Mouse (Mus musculus): ENCODE data around the gene Sec23b. TPM values are rescaled to one million over a fixed set of nuclear protein-coding genes. Genes with fewer than 3 reads are reported as not detected.

Sec23b gene
- polyA plus RNA-seq, 1 experiment = 0.43 TPM

GRCm38 (mm10) chr2:144593951-144594651 is 38.1 kb downstream of the Sec23b start, which contains the start of gene Smim26:
TSS of gene Smim26 (plus strand) at chr2:144594054.
- Histone ChIP-seq H3K27me3 (ENCODE audit: control insufficient read depth) (no peaks in the 10 kb centered on the region), H3K4me1 (ENCODE audit: control insufficient read depth) (peaks cover 15% of the 10 kb centered on the region), H3K9me3 (ENCODE audit: control insufficient read depth, low read length) (no peaks in the 10 kb centered on the region), H3K4me3 (replicated peaks) (peak within 1 kb of the TSS; percentile 73), H3K36me3 (ENCODE audit: control insufficient read depth) (peaks cover 17% of the 10 kb centered on the region)
- TF ChIP-seq GATA1 (IDR thresholded peaks at IDR 0.05; ENCODE audit: low read length) = no peak
- TF ChIP-seq TAL1 (IDR thresholded peaks at IDR 0.05; ENCODE audit: low read length) = no peak

DNA sequence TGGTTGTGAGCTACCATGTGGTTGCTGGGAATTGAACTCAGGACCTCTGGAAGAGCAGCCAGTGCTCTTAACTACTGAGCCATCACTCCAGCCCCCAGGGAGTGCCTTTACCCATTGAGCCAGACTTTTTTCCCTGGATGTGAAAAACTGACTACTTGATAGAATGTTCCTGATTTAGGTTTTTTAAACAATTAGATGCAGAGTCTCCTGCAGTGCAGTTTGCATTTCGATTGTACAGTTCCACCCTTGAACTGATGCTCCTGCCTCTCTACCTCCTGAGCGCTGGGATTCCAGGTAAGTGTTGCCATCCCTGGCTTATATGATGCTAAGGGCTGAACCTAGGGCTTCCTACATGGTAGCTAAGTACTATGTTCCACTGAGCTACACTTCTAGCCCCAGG is 42.0 kb downstream of the Sec23b start:
- Histone ChIP-seq H3K4me3 (replicated peaks) (no peak overlapping the region), H3K27me3 (ENCODE audit: control insufficient read depth) (no peaks in the 10 kb centered on the region), H3K9me3 (ENCODE audit: control insufficient read depth, low read length) (no peaks in the 10 kb centered on the region), H3K36me3 (ENCODE audit: control insufficient read depth) (no peaks in the 10 kb centered on the region), H3K4me1 (ENCODE audit: control insufficient read depth) (peaks cover 31% of the 10 kb centered on the region)
- no peak for TF ChIP-seq TAL1 (IDR thresholded peaks at IDR 0.05; ENCODE audit: low read length)
- TF ChIP-seq GATA1 (IDR thresholded peaks at IDR 0.05; ENCODE audit: low read length) = no peak

GRCm38 (mm10) chr2:144599831-144600687 is 44.0 kb downstream of the Sec23b start, which contains the start of gene Dtd1:
TSS of gene Dtd1 (plus strand) at chr2:144599897.
- TF ChIP-seq GATA1 (IDR thresholded peaks at IDR 0.05; ENCODE audit: low read length) = no peak
- TF ChIP-seq TAL1 (IDR thresholded peaks at IDR 0.05; ENCODE audit: low read length) = no peak
- Histone ChIP-seq H3K36me3 (ENCODE audit: control insufficient read depth) (no peaks in the 10 kb centered on the region; the same call in 1 of the 2 replicates), H3K4me1 (ENCODE audit: control insufficient read depth) (peaks cover 16% of the 10 kb centered on the region), H3K4me3 (replicated peaks) (peak within 1 kb of the TSS; percentile 75), H3K27me3 (ENCODE audit: control insufficient read depth) (no peaks in the 10 kb centered on the region), H3K9me3 (ENCODE audit: control insufficient read depth, low read length) (no peaks in the 10 kb centered on the region)

DNA sequence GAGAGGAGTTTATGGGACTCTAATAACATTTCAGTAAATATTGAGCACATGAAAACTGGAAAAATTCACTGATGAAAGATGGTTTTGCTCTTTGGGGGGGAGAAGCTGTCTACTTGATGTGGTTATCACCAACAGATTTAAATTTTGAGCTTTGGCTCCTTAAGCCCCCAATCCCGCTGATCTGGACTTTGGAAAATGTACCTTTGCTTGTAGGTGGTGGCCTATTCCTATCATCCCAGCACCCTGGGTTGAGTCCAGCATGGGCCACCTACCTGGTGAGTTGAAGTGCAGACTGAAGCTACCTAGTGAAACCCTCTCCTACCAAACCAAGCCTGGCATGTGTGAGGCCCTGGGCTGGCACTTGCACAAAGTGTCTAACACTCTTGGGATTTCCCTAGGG is 45.5 kb downstream of the Sec23b start:
- no peaks in the 10 kb centered on the region for H3K9me3 ChIP-seq (ENCODE audit: control insufficient read depth, low read length)
- H3K4me1 ChIP-seq (ENCODE audit: control insufficient read depth) = peaks cover 16% of the 10 kb centered on the region
- H3K36me3 ChIP-seq (ENCODE audit: control insufficient read depth) = no peaks in the 10 kb centered on the region; the same call in 1 of the 2 replicates
- no peaks in the 10 kb centered on the region for H3K27me3 ChIP-seq (ENCODE audit: control insufficient read depth)
- no peak overlapping the region for H3K4me3 ChIP-seq (replicated peaks)
- TF ChIP-seq GATA1 (IDR thresholded peaks at IDR 0.05; ENCODE audit: low read length) (no peak), TAL1 (IDR thresholded peaks at IDR 0.05; ENCODE audit: low read length) (no peak)

DNA sequence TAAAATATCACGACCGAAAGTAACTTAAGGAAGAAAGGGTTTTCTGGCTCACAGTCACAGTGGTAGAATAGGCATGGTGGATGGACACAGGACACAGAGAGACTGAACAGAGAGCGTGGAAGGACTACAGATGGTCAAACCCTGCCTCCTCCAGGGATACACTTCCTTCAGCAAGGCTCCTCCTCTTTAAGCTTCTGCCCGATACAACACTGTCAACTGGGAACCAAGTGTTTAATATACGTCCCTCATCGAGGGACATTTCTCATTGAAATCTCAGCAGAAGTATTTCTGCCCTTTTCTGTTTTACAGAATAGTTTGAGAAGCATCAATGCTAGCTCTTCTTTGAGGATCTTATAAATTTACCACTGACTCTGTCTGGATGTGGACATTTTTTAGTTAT is 57.9 kb downstream of the Sec23b start:
- Histone ChIP-seq H3K36me3 (ENCODE audit: control insufficient read depth) (no peaks in the 10 kb centered on the region), H3K9me3 (ENCODE audit: control insufficient read depth, low read length) (no peaks in the 10 kb centered on the region), H3K27me3 (ENCODE audit: control insufficient read depth) (no peaks in the 10 kb centered on the region), H3K4me1 (ENCODE audit: control insufficient read depth) (peaks cover 6% of the 10 kb centered on the region), H3K4me3 (replicated peaks) (no peak overlapping the region)
- TF ChIP-seq GATA1 (IDR thresholded peaks at IDR 0.05; ENCODE audit: low read length) (no peak), TAL1 (IDR thresholded peaks at IDR 0.05; ENCODE audit: low read length) (no peak)

DNA sequence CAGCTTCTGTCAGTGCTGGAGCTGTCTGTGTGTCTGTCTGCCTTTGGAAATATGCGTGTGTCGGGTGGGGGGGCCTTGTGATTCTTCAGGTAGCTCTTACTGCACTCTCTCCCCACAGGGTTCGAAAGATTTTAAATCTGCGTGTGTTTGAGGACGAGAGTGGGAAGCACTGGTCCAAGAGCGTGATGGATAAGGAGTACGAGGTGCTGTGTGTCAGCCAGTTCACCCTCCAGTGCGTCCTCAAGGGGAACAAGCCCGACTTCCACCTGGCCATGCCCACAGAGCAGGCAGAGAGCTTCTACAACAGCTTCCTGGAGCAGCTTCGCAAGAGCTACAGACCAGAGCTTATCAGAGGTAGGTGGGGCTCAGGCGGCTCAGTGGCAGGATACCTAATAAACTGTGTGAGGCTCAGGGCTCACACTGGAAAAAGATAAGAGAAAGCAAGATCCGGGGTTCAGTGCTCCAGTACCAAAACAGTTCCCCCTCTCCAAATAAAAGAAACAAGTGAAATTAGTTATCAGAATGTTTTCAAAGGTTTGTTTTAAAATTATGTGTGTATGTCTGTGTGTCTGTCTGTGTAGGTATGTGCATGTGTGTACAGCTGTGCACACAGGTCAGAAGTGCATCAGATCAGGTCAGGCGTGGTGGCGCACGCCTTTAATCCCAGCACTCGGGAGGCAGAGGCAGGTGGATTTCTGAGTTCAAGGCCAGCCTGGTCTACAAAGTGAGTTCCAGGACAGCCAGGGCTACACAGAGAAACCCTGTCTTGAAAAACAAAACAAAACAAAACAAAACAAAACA is 61.2 kb downstream of the Sec23b start:
- TF ChIP-seq TAL1 (IDR thresholded peaks at IDR 0.05; ENCODE audit: low read length) = no peak
- Histone ChIP-seq H3K9me3 (ENCODE audit: control insufficient read depth, low read length) (no peaks in the 10 kb centered on the region), H3K4me3 (replicated peaks) (no peak overlapping the region), H3K27me3 (ENCODE audit: control insufficient read depth) (no peaks in the 10 kb centered on the region), H3K4me1 (ENCODE audit: control insufficient read depth) (peaks cover 6% of the 10 kb centered on the region), H3K36me3 (ENCODE audit: control insufficient read depth) (no peaks in the 10 kb centered on the region)

DNA sequence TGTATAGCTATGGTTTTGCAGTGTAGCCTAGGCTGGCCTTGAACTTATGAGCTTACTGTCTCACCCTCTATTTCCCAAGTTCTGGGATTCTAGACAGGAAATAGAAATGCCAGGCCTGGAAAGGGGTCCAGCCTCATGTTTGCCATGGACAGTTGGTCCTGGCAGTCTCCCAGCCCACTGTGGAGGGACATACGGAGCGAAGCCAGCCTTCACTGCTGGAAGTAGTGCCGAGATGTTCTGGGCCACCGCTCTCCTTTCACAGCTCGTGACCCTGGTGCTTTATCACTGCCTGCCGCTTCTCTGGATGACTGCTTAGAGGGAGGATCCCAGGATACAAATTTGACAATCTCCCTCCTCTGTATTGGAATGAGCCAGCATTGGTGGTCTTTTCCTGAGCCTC is 65.5 kb downstream of the Sec23b start:
- TF ChIP-seq TAL1 (IDR thresholded peaks at IDR 0.05; ENCODE audit: low read length) (no peak), GATA1 (IDR thresholded peaks at IDR 0.05; ENCODE audit: low read length) (no peak)
- H3K4me3 ChIP-seq (replicated peaks) = no peak overlapping the region
- no peaks in the 10 kb centered on the region for H3K27me3 ChIP-seq (ENCODE audit: control insufficient read depth)
- no peaks in the 10 kb centered on the region for H3K9me3 ChIP-seq (ENCODE audit: control insufficient read depth, low read length)
- H3K4me1 ChIP-seq (ENCODE audit: control insufficient read depth) = peaks cover 6% of the 10 kb centered on the region
- H3K36me3 ChIP-seq (ENCODE audit: control insufficient read depth) = no peaks in the 10 kb centered on the region; the same call in 1 of the 2 replicates

- Histone ChIP-seq H3K9me3 (ENCODE audit: control insufficient read depth, low read length) (no peaks in the 10 kb centered on the region), H3K27me3 (ENCODE audit: control insufficient read depth) (no peaks in the 10 kb centered on the region), H3K4me3 (replicated peaks) (no peak overlapping the region), H3K4me1 (ENCODE audit: control insufficient read depth) (no peaks in the 10 kb centered on the region), H3K36me3 (ENCODE audit: control insufficient read depth) (no peaks in the 10 kb centered on the region)
- no peak for TF ChIP-seq TAL1 (IDR thresholded peaks at IDR 0.05; ENCODE audit: low read length)
- no peak for TF ChIP-seq GATA1 (IDR thresholded peaks at IDR 0.05; ENCODE audit: low read length)
Observed at GRCm38 (mm10) chr2:144633551-144633950, 77.5 kb downstream of the Sec23b start.
